In the genomic region with DNA sequence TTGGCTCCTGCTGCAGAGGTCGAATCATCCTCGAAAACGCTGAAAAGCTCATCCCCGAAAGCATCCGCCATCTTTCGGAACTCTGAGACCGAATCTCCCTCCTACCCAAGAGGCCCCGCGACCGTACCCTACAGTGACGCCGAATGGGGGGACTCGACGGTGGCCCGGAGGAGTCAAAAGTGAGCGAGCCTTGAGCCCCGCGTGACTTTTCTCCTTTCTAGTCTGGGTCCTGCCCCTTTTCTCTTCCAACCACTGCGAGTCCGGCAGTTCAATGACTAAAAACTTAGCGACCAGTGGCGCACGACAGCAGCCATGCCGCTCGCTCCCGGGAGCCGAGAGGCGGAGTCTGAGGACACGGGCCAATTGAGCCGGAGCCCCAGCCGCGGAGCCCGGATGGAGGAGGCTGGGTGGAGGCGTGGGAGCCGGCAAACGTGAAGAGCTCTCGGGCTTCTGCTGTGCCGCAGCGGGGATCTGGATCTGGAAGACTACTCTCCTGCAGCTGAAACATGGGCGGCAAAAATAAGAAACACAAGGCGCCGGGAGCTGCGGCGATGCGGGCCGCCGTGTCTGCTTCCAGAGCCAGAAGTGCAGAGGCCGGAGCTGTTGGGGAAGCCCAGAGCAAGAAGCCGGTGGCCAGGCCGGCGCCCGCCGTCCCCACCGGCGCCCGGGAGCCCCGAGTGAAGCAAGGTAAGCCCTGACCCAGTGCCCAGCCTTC, we compare ENCODE assay signal across 8 mouse cellular contexts. TPM values are rescaled to one million over a fixed set of nuclear protein-coding genes. Genes with fewer than 3 reads are reported as not detected.
DNase-seq lines count a peak whose midpoint lies in the region; ATAC-seq and TF ChIP-seq lines count a peak whose summit lies in the region.

A gene (minus strand): TSS at position 112 of the 715 bp plus-strand sequence.
A gene (plus strand): TSS at position 168 of the 715 bp plus-strand sequence.

- peak within 1 kb of the TSS; percentile 68 for H3K9ac ChIP-seq in hindbrain, postnatal 0 days (replicated peaks; ENCODE audit: low read length)

- peak; percentile 99 for DNase-seq in ZHBTc4 (ENCODE audit: low read depth, low spot score)
- DNase-seq in gastrocnemius, adult 2 months, result peak; percentile 99
- peak; percentile 99 for DNase-seq in hindbrain, postnatal 0 days (ENCODE audit: low spot score)
- DNase-seq in left cerebral cortex, adult 2 months (ENCODE audit: extremely low spot score in 1 of 2, low spot score in 2 of 2), result peak; percentile 99 to 100
- peak; percentile 99 to 100 for DNase-seq in right cerebral cortex, adult 2 months (ENCODE audit: low spot score in 2 of 2)
- DNase-seq in urinary bladder, postnatal 14 days (ENCODE audit: low spot score), result peak; percentile 99

- H3K4me3 ChIP-seq in gastrocnemius, adult 2 months, result peak within 1 kb of the TSS; percentile 95
- H3K4me3 ChIP-seq in hindbrain, postnatal 0 days (ENCODE audit: low read length), result peak within 1 kb of the TSS; percentile 81
- peak within 1 kb of the TSS; percentile 85 for H3K4me3 ChIP-seq in left cerebral cortex, adult 2 months

- peak within 1 kb of the TSS; percentile 85 for H3K27ac ChIP-seq in gastrocnemius, adult 2 months
- H3K27ac ChIP-seq in hindbrain, postnatal 0 days, result peak within 1 kb of the TSS; percentile 85
- H3K27ac ChIP-seq in left cerebral cortex, adult 2 months, result peak within 1 kb of the TSS; percentile 56

- no peaks in the 10 kb centered on the region for H3K27me3 ChIP-seq in hindbrain, postnatal 0 days (ENCODE audit: insufficient read depth, low read length)

- peak; percentile 97 for ATAC-seq in common myeloid progenitor, adult 5-6 weeks (replicated peaks; ENCODE audit: low read depth, poor library complexity, severe bottlenecking)
- peak; percentile 99 for ATAC-seq in hindbrain, postnatal 0 days
- ATAC-seq in megakaryocyte, adult 5-6 weeks (ENCODE audit: poor library complexity, severe bottlenecking), result peak; percentile 94

- intact Hi-C loops in gastrocnemius, adult 2 months (cut with DNase I), result loop anchor here (1.0 to 5.0 kb wide), 2 partner anchors 109 to 265 kb away; a partner anchor contains a TSS
- intact Hi-C loops in left cerebral cortex, adult 2 months (cut with DNase I), result loop anchor here (1.0 kb wide), 2 partner anchors 60 to 109 kb away; a partner anchor contains a TSS

- no peaks in the 10 kb centered on the region for H3K9me3 ChIP-seq in hindbrain, postnatal 0 days (ENCODE audit: low read length)

- 1% methylated on average over 57 of the region's 57 CpGs for WGBS in hindbrain, postnatal 0 days

- H3K4me1 ChIP-seq in hindbrain, postnatal 0 days (ENCODE audit: insufficient read depth, low read length), result peaks cover 6% of the 10 kb centered on the region

- peaks cover 10% of the 10 kb centered on the region; the same call in 1 of the 2 replicates for H3K36me3 ChIP-seq in hindbrain, postnatal 0 days (ENCODE audit: insufficient read depth, low read length)

- TF ChIP-seq CTCF in gastrocnemius, adult 2 months (IDR thresholded peaks at IDR 0.05), result no peak
- no peak for TF ChIP-seq CTCF in hindbrain, postnatal 0 days (IDR thresholded peaks at IDR 0.05; ENCODE audit: low read depth)
- TF ChIP-seq CTCF in left cerebral cortex, adult 2 months (IDR thresholded peaks at IDR 0.05), result no peak

- H3K4me2 ChIP-seq in hindbrain, postnatal 0 days (ENCODE audit: low read depth, low read length), result peak within 1 kb of the TSS; percentile 75

RNA-seq across cellular contexts. Expression of the first gene that starts in this region (rescaled TPM):
- total RNA-seq in common myeloid progenitor, adult 5-6 weeks (2017), result 83.1 and 101 TPM in 2 replicates
- 10 to 100 TPM; 29.5 to 31.1 TPM for total RNA-seq in gastrocnemius, adult 2 months (2021)
- total RNA-seq in hindbrain, postnatal 0 days (2014; rRNA removed), result 18.8 and 21.2 TPM in 2 replicates
- polyA plus RNA-seq in hindbrain, postnatal 0 days (2015; fragmentation: Nextera tagmentation; extraction: Ambion mirVana), result 38.8 and 41.8 TPM in 2 replicates
- 10 to 100 TPM; 46.0 to 47.3 TPM for total RNA-seq in left cerebral cortex, adult 2 months (2021)
- 46.6 and 47.3 TPM in 2 replicates for total RNA-seq in megakaryocyte, adult 5-6 weeks (2015)
- 47.5 and 51.9 TPM in 2 replicates for total RNA-seq in megakaryocyte, adult 5-6 weeks (2017)

RNA-seq across cellular contexts. Expression of the second gene that starts in this region (rescaled TPM):
- 24.6 and 29.3 TPM in 2 replicates for total RNA-seq in common myeloid progenitor, adult 5-6 weeks (2017)
- total RNA-seq in gastrocnemius, adult 2 months (2021), result 10 to 100 TPM; 13.4 to 16.0 TPM
- total RNA-seq in hindbrain, postnatal 0 days (2014; rRNA removed), result 15.2 and 15.7 TPM in 2 replicates
- polyA plus RNA-seq in hindbrain, postnatal 0 days (2015; fragmentation: Nextera tagmentation; extraction: Ambion mirVana), result 29.5 and 30.0 TPM in 2 replicates
- 10 to 100 TPM; 19.1 to 22.0 TPM for total RNA-seq in left cerebral cortex, adult 2 months (2021)
- total RNA-seq in megakaryocyte, adult 5-6 weeks (2015), result 9.9 and 12.0 TPM in 2 replicates
- 14.7 and 14.9 TPM in 2 replicates for total RNA-seq in megakaryocyte, adult 5-6 weeks (2017)

Comparison
In these comparisons a context has a peak if more than half of its experiments do, and no peak if none do; other contexts are left out.
1. Peak in every context shown above with its lines: DNase-seq, ATAC-seq, H3K4me3 ChIP-seq and H3K27ac ChIP-seq.